Mouse (Mus musculus) lung, adult 2 months (tissue): Measurements from ENCODE around the gene Thbs1.

Experiments used
- CTCF ChIP-seq: fragments of 200-500 bp; IDR thresholded peaks from 2 replicates; pipeline ENCODE4 v1.5.1; 2011; ENCODE audit warnings: mild to moderate bottlenecking, low read length, control low read depth; ENCODE audit not compliant: insufficient read depth
- POLR2A ChIP-seq: fragments of 200-500 bp; IDR thresholded peaks from 2 replicates; pipeline ENCODE4 v1.6.1; 2011; ENCODE audit warnings: low read depth, mild to moderate bottlenecking, control low read depth, low read length, borderline replicate concordance; ENCODE audit errors: extremely low read depth

DNA sequence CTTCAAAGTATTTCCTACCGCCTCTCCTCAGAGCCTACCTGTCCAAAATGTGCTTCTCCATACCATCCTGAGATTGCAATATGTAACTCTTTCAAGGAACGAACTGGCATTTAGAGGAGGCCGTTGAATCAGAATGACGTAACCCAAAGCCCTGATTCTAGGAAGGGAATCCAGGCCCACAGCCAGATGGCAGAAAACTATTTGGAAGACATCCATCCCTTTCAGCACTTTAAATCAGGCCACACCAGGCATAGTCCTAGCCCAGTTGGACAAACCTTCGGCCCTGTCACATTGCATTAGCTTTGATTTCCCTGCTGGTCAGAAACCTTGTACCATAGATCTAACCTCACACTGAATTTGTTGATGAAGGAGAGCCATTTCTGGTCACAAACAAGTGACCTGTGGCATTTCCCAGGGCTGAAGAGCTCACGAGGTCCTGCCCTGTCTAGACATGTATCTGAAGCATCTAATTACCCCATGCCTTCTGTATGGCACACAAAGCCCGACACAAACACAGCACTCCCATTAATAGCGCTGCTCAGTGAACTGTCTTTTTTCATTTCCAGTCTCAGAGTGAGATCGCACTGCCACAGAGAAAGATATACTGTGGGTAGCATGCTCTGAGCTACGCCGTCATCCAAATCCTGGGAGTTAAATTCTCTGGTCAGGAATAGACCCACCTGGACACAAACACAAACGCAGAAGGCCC is 38.3 kb downstream of the Thbs1 start:
- TF ChIP-seq CTCF (no peak), POLR2A (no peak)
